ENCODE assay signal across 16 mouse cellular contexts in the genomic region with DNA sequence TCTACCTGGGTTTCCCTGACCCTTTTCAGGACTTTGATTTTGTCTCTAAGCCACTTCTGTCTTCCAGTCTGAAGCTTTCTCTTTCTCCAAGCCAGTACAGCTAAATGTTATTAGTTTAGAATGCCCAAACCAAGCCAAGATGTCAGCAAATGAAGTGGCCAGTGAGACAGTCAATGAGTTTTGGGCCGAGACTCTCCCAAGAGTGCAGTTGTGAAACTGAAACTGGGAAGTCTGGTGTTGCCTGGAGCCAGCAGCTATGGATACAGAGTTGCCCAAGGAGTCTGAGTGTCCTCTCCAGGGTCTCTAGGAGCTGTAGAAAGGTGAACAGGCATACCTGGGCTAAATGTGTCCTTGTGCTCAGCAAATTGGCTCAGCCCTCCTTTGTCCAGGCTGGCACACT.
DNase-seq lines count a peak whose midpoint lies in the region; ATAC-seq and TF ChIP-seq lines count a peak whose summit lies in the region.
"Had no signal": no experiment of that assay in that cellular context is flagged by ENCODE, and none has a peak within 500 bp of the region (broad histone marks: within the 10 kb centered on the region; RNA-seq: fewer than 3 reads in every experiment).

No protein-coding gene starts in this region.

- H3K36me3 ChIP-seq in intestine, embryonic 14.5 days (ENCODE audit: control insufficient read depth, insufficient read depth, low read length): no peaks in the 10 kb centered on the region
- H3K36me3 ChIP-seq in intestine, embryonic 16.5 days (ENCODE audit: control insufficient read depth, insufficient read depth, low read length): no peaks in the 10 kb centered on the region
- H3K36me3 ChIP-seq in heart, embryonic 16.5 days (ENCODE audit: control insufficient read depth, insufficient read depth): no peaks in the 10 kb centered on the region
- H3K36me3 ChIP-seq: embryonic facial prominence, embryonic 12.5 days; intestine, embryonic 15.5 days; limb, embryonic 10.5 days had no signal

- ATAC-seq in intestine, embryonic 14.5 days (replicated peaks; ENCODE audit: low FRiP score, low TSS enrichment, low read depth): no peak
- no peak for ATAC-seq in intestine, embryonic 16.5 days
- ATAC-seq in heart, embryonic 16.5 days (replicated peaks; ENCODE audit: extremely low read depth, insufficient read depth, low FRiP score): no peak
- ATAC-seq: forebrain, postnatal 0 days; intestine, embryonic 15.5 days; Patski had no signal

- H3K4me1 ChIP-seq in intestine, embryonic 14.5 days (replicated peaks; ENCODE audit: control insufficient read depth, insufficient read depth, low read length): peaks cover 7% of the 10 kb centered on the region
- 0 out of 2 replicates have a peak, but pooled peaks cover under 1% of the 10 kb centered on the region for H3K4me1 ChIP-seq in intestine, embryonic 16.5 days (ENCODE audit: control insufficient read depth, insufficient read depth, low read length)
- peaks cover 5% of the 10 kb centered on the region for H3K4me1 ChIP-seq in embryonic fibroblast, embryonic 13.5 days (ENCODE audit: control insufficient read depth, insufficient read depth, low read length)
- H3K4me1 ChIP-seq in heart, embryonic 16.5 days (ENCODE audit: control insufficient read depth, insufficient read depth, low read length): peaks cover 8% of the 10 kb centered on the region
- H3K4me1 ChIP-seq: embryonic facial prominence, embryonic 12.5 days had no signal

- H3K4me2 ChIP-seq in intestine, embryonic 14.5 days (ENCODE audit: low read length): no peak overlapping the region
- H3K4me2 ChIP-seq in intestine, embryonic 16.5 days (ENCODE audit: low read depth, low read length): no peak overlapping the region
- H3K4me2 ChIP-seq in heart, embryonic 16.5 days (ENCODE audit: low read depth, low read length): no peak overlapping the region
- H3K4me2 ChIP-seq: embryonic facial prominence, embryonic 12.5 days; intestine, embryonic 15.5 days had no signal

- H3K9ac ChIP-seq in intestine, embryonic 14.5 days (ENCODE audit: low read length): no peak overlapping the region
- no peak overlapping the region for H3K9ac ChIP-seq in intestine, embryonic 16.5 days (ENCODE audit: low read depth, low read length)
- no peak overlapping the region for H3K9ac ChIP-seq in heart, embryonic 16.5 days (ENCODE audit: low read length)
- H3K9ac ChIP-seq: embryonic facial prominence, embryonic 12.5 days; forebrain, postnatal 0 days; intestine, embryonic 15.5 days had no signal

- TF ChIP-seq POLR2A in embryonic fibroblast, embryonic 13.5 days (IDR thresholded peaks at IDR 0.05; ENCODE audit: low read depth, low read length): no peak

- no peaks in the 10 kb centered on the region for H3K9me3 ChIP-seq in intestine, embryonic 14.5 days (ENCODE audit: control insufficient read depth, low read length)
- H3K9me3 ChIP-seq in intestine, embryonic 16.5 days (ENCODE audit: control insufficient read depth, low read length): no peaks in the 10 kb centered on the region
- no peaks in the 10 kb centered on the region for H3K9me3 ChIP-seq in heart, embryonic 16.5 days (replicated peaks; ENCODE audit: control insufficient read depth, low read length)
- H3K9me3 ChIP-seq: embryonic facial prominence, embryonic 12.5 days; intestine, embryonic 15.5 days; limb, embryonic 10.5 days had no signal

- TF ChIP-seq CTCF in embryonic fibroblast, embryonic 13.5 days (IDR thresholded peaks at IDR 0.05; ENCODE audit: borderline replicate concordance, insufficient read depth, low read length): no peak

- no peak overlapping the region for H3K27ac ChIP-seq in intestine, embryonic 14.5 days (ENCODE audit: low read depth)
- no peak overlapping the region for H3K27ac ChIP-seq in intestine, embryonic 16.5 days (ENCODE audit: low read length)
- peak overlapping the region; percentile 0; the same call in 1 of the 2 replicates for H3K27ac ChIP-seq in embryonic fibroblast, embryonic 13.5 days (ENCODE audit: insufficient read depth, low read length)
- peak overlapping the region; percentile 38; the same call in 1 of the 2 replicates for H3K27ac ChIP-seq in heart, embryonic 16.5 days (ENCODE audit: low read length)
- H3K27ac ChIP-seq: embryonic facial prominence, embryonic 12.5 days; intestine, embryonic 15.5 days; layer of hippocampus, adult 2 months; limb, embryonic 10.5 days had no signal

- no peak overlapping the region for H3K4me3 ChIP-seq in intestine, embryonic 14.5 days (ENCODE audit: low read depth, low read length)
- H3K4me3 ChIP-seq in intestine, embryonic 16.5 days (ENCODE audit: low read length): no peak overlapping the region
- H3K4me3 ChIP-seq in embryonic fibroblast, embryonic 13.5 days (ENCODE audit: insufficient read depth, low read length): no peak overlapping the region
- no peak overlapping the region for H3K4me3 ChIP-seq in heart, embryonic 16.5 days (ENCODE audit: low read length)
- H3K4me3 ChIP-seq: embryonic facial prominence, embryonic 12.5 days; intestine, embryonic 15.5 days; layer of hippocampus, adult 2 months; limb, embryonic 10.5 days; myocyte had no signal

- WGBS in intestine, embryonic 14.5 days: 68% methylated on average over 1 of the region's 1 CpGs
- 71% methylated on average over 1 of the region's 1 CpGs for WGBS in intestine, embryonic 16.5 days
- WGBS in heart, embryonic 16.5 days: 79% methylated on average over 1 of the region's 1 CpGs

- peak; percentile 45 for DNase-seq in intestine, embryonic 14.5 days (ENCODE audit: low spot score)
- DNase-seq in lung, postnatal 14 days: peak; percentile 50
- DNase-seq in frontal cortex, postnatal 25 days (ENCODE audit: low spot score in 2 of 2): no peak
- DNase-seq in right cerebral cortex, postnatal 10 days (ENCODE audit: low spot score in 2 of 2): no peak
- no peak for DNase-seq in left cerebral cortex, adult 11 months (ENCODE audit: low spot score)
- DNase-seq: cerebellum, adult 9-10 months; forebrain, postnatal 0 days had no signal

- no peaks in the 10 kb centered on the region for H3K27me3 ChIP-seq in intestine, embryonic 14.5 days (replicated peaks; ENCODE audit: control insufficient read depth, insufficient read depth, low read length)
- H3K27me3 ChIP-seq in intestine, embryonic 16.5 days (replicated peaks; ENCODE audit: control insufficient read depth, insufficient read depth, low read length): no peaks in the 10 kb centered on the region
- no peaks in the 10 kb centered on the region for H3K27me3 ChIP-seq in heart, embryonic 16.5 days (ENCODE audit: control insufficient read depth, insufficient read depth, low read length)
- H3K27me3 ChIP-seq: embryonic facial prominence, embryonic 12.5 days; intestine, embryonic 15.5 days; Patski had no signal

Comparison
In these comparisons a context has a peak if more than half of its experiments do, and no peak if none do; other contexts are left out.
1. DNase-seq: peak in intestine, embryonic 14.5 days (single experiment) and lung, postnatal 14 days (single experiment); none in frontal cortex, postnatal 25 days (0 of 2), right cerebral cortex, postnatal 10 days (0 of 2) and left cerebral cortex, adult 11 months (single experiment).
2. H3K27ac ChIP-seq: peak in embryonic fibroblast, embryonic 13.5 days (single experiment) and heart, embryonic 16.5 days (single experiment); none in intestine, embryonic 14.5 days (single experiment) and intestine, embryonic 16.5 days (single experiment).